Mouse (Mus musculus) adrenal gland, adult 18-20 months (tissue): Measurements from ENCODE around the gene Zfp865. TPM values are rescaled to one million over a fixed set of nuclear protein-coding genes. Genes with fewer than 3 reads are reported as not detected.
"Not testable (repeated sequence)": the region's sequence is repeated elsewhere in the genome, so short reads cannot be mapped to it uniquely, and the experiment has no call there.

ENCODE experiments used
- DNase-seq, 2 experiments: peaks; one replicate each; pipeline ENCODE4 v3.0.0; 2021 to 2022; ENCODE audit warnings: low spot score in 2 of 2
- total RNA-seq, 2 experiments: library from RNA; stranded (reverse); gene quantifications; 1 replicate in 1 of 2; 2 replicates in 1 of 2; pipeline ENCODE4 v1.2.3; 2021

Zfp865 gene
- total RNA-seq, 2 experiments from 2014 or later: 24.4 to 24.5 TPM

- peak; percentile 89 to 91 for DNase-seq
Measured at GRCm38 (mm10) chr7:5015118-5016001, 4.8 kb upstream of the Zfp865 start, which contains the start of gene Gm44973. Gene Gm44973 (plus strand): TSS chr7:5015496.

- no peak for DNase-seq
Measured at GRCm38 (mm10) chr7:5016057-5016456, 4.1 kb upstream of the Zfp865 start.

GRCm38 (mm10) chr7:5016920-5017319 lies 3.3 kb upstream of the Zfp865 start:
- DNase-seq: no peak

- DNase-seq: peak in 1 of 2 experiments; percentile 41
Measured at GRCm38 (mm10) chr7:5017352-5017751, 2.8 kb upstream of the Zfp865 start.

- no peak for DNase-seq
Measured at GRCm38 (mm10) chr7:5017931-5018330, 2.2 kb upstream of the Zfp865 start.

GRCm38 (mm10) chr7:5019576-5019975 lies 600 bp upstream of the Zfp865 start:
- not testable (repeated sequence) for DNase-seq

- no peak for DNase-seq
Measured at GRCm38 (mm10) chr7:5020685-5021084, 509 bp downstream of the Zfp865 start.

GRCm38 (mm10) chr7:5021197-5021596 lies 1.0 kb downstream of the Zfp865 start:
- no peak for DNase-seq

- no peak for DNase-seq
Measured at GRCm38 (mm10) chr7:5029543-5029942, 9.4 kb downstream of the Zfp865 start.

GRCm38 (mm10) chr7:5029946-5030345 lies 9.8 kb downstream of the Zfp865 start:
- DNase-seq: no peak

- DNase-seq: no peak
Measured at GRCm38 (mm10) chr7:5030554-5031275, 10.5 kb downstream of the Zfp865 start.

GRCm38 (mm10) chr7:5031496-5031895 lies 11.3 kb downstream of the Zfp865 start:
- no peak for DNase-seq

- DNase-seq: no peak
Measured at GRCm38 (mm10) chr7:5033818-5034217, 13.6 kb downstream of the Zfp865 start, which contains the start of gene 4632433K11Rik. Gene 4632433K11Rik (plus strand): TSS chr7:5034118.

GRCm38 (mm10) chr7:5035628-5036027 lies 15.5 kb downstream of the Zfp865 start:
- DNase-seq: no peak

- DNase-seq: no peak
Measured at GRCm38 (mm10) chr7:5036136-5036535, 16.0 kb downstream of the Zfp865 start.

- DNase-seq: no peak
Measured at GRCm38 (mm10) chr7:5037026-5037425, 16.9 kb downstream of the Zfp865 start.

GRCm38 (mm10) chr7:5037467-5037866 lies 17.3 kb downstream of the Zfp865 start:
- no peak for DNase-seq

GRCm38 (mm10) chr7:5038109-5038732 lies 18.0 kb downstream of the Zfp865 start, which contains the start of gene Zfp784:
Gene Zfp784 (minus strand): TSS chr7:5038446.
- DNase-seq: peak; percentile 91 to 92

GRCm38 (mm10) chr7:5038940-5039339 lies 18.8 kb downstream of the Zfp865 start:
- DNase-seq: no peak

GRCm38 (mm10) chr7:5044981-5045380 lies 24.8 kb downstream of the Zfp865 start:
- DNase-seq: no peak

- no peak for DNase-seq
Measured at GRCm38 (mm10) chr7:5046112-5046511, 25.9 kb downstream of the Zfp865 start.
